Mouse (Mus musculus) bone marrow macrophage, adult 2 months (primary cell): ENCODE measurements around the gene Oit1. TPM values are rescaled to one million over a fixed set of nuclear protein-coding genes. Genes with fewer than 3 reads are reported as not detected.

Experiments
- H3K27ac ChIP-seq: 2 replicates; pipeline ENCODE4 v1.5.1; 2012; ENCODE audit warnings: low read depth, low read length; ENCODE audit not compliant: insufficient read depth
- H3K4me1 ChIP-seq: 2 replicates; pipeline ENCODE4 v1.6.1; 2012; ENCODE audit warnings: low read length; ENCODE audit not compliant: control insufficient read depth, insufficient read depth
- H3K4me3 ChIP-seq: 2 replicates; pipeline ENCODE4 v1.5.1; 2012; ENCODE audit warnings: mild to moderate bottlenecking, low read length, moderate library complexity; ENCODE audit not compliant: insufficient read depth
- CTCF ChIP-seq: IDR thresholded peaks from 2 replicates; pipeline ENCODE4 v1.5.1; 2012; ENCODE audit warnings: low read depth, mild to moderate bottlenecking, low read length, moderate library complexity
- POLR2A ChIP-seq: IDR thresholded peaks from 2 replicates; pipeline ENCODE4 v1.6.1; 2012; ENCODE audit warnings: mild to moderate bottlenecking, low read depth, low read length, borderline replicate concordance
- polyA plus RNA-seq: library from polyadenylated mRNA; stranded (reverse); fragments of >200 nt; gene quantifications from 2 replicates; pipeline ENCODE4 v1.2.4, GENCODE M21; 2012; ENCODE audit not compliant: missing spikeins, insufficient read depth, insufficient read length

Gene Oit1
- polyA plus RNA-seq, 1 experiment: not detected

GRCm38 (mm10) chr14:8342509-8343106, 35.9 kb downstream of the Oit1 start:
- TF ChIP-seq POLR2A: no peak
- no peak for TF ChIP-seq CTCF
- Histone ChIP-seq H3K4me1 (no peaks in the 10 kb centered on the region), H3K4me3 (no peak overlapping the region), H3K27ac (no peak overlapping the region)

GRCm38 (mm10) chr14:8340226-8340625, 38.3 kb downstream of the Oit1 start:
- TF ChIP-seq CTCF (no peak), POLR2A (no peak)
- Histone ChIP-seq H3K4me1 (no peaks in the 10 kb centered on the region), H3K27ac (no peak overlapping the region), H3K4me3 (no peak overlapping the region)

- Histone ChIP-seq H3K4me1 (no peaks in the 10 kb centered on the region), H3K4me3 (no peak overlapping the region), H3K27ac (no peak overlapping the region)
- TF ChIP-seq CTCF (no peak), POLR2A (no peak)
These were observed 42.6 kb downstream of the Oit1 start for GRCm38 (mm10) chr14:8335947-8336346.

GRCm38 (mm10) chr14:8334511-8334910, 44.0 kb downstream of the Oit1 start:
- H3K4me3 ChIP-seq: no peak overlapping the region
- H3K27ac ChIP-seq: no peak overlapping the region
- no peak for TF ChIP-seq POLR2A
- TF ChIP-seq CTCF: no peak
- no peaks in the 10 kb centered on the region for H3K4me1 ChIP-seq

GRCm38 (mm10) chr14:8332314-8333252, 46.0 kb downstream of the Oit1 start:
- TF ChIP-seq POLR2A (no peak), CTCF (no peak)
- Histone ChIP-seq H3K4me1 (no peaks in the 10 kb centered on the region), H3K4me3 (no peak overlapping the region), H3K27ac (no peak overlapping the region)

GRCm38 (mm10) chr14:8331307-8331905, 47.1 kb downstream of the Oit1 start:
- TF ChIP-seq CTCF: no peak
- no peak for TF ChIP-seq POLR2A

GRCm38 (mm10) chr14:8330390-8330789, 48.2 kb downstream of the Oit1 start:
- Histone ChIP-seq H3K27ac (no peak overlapping the region), H3K4me1 (no peaks in the 10 kb centered on the region)
- TF ChIP-seq CTCF: no peak
- no peak for TF ChIP-seq POLR2A

More at GRCm38 (mm10) chr14:8331307-8331905, 47.1 kb downstream of the Oit1 start:
- H3K27ac ChIP-seq: no peak overlapping the region
- no peaks in the 10 kb centered on the region for H3K4me1 ChIP-seq
- no peak overlapping the region for H3K4me3 ChIP-seq

GRCm38 (mm10) chr14:8329552-8329951, 49.0 kb downstream of the Oit1 start:
- TF ChIP-seq POLR2A (no peak), CTCF (no peak)
- no peak overlapping the region for H3K27ac ChIP-seq
- H3K4me3 ChIP-seq: no peak overlapping the region
- H3K4me1 ChIP-seq: no peaks in the 10 kb centered on the region

More at GRCm38 (mm10) chr14:8330390-8330789, 48.2 kb downstream of the Oit1 start:
- no peak overlapping the region for H3K4me3 ChIP-seq

GRCm38 (mm10) chr14:8327371-8327770, 51.2 kb downstream of the Oit1 start:
- H3K4me3 ChIP-seq: no peak overlapping the region
- H3K27ac ChIP-seq: no peak overlapping the region
- TF ChIP-seq CTCF (no peak), POLR2A (no peak)
- H3K4me1 ChIP-seq: no peaks in the 10 kb centered on the region
